Mouse (Mus musculus): ENCODE results near the gene Obsl1.
A peak's percentile ranks its signal among the peaks of the same experiment; 100 is the strongest.

Gene Obsl1

GRCm38 (mm10) chr1:75517984-75518383 is 11.7 kb upstream of the Obsl1 start:
- DNase-seq: no peak

- no peak for DNase-seq
These were observed 10.6 kb upstream of the Obsl1 start for GRCm38 (mm10) chr1:75516703-75517380.

- DNase-seq: no peak
These were observed 6.3 kb upstream of the Obsl1 start for GRCm38 (mm10) chr1:75512550-75512949.

GRCm38 (mm10) chr1:75511437-75512210 is 5.4 kb upstream of the Obsl1 start:
- DNase-seq: peak; percentile 54

- no peak for DNase-seq
These were observed 3.9 kb upstream of the Obsl1 start for GRCm38 (mm10) chr1:75510154-75510553.

- no peak for DNase-seq
These were observed 3.3 kb upstream of the Obsl1 start for GRCm38 (mm10) chr1:75509586-75509985.

- DNase-seq: no peak
These were observed 754 bp upstream of the Obsl1 start, which contains the start of gene Inha for GRCm38 (mm10) chr1:75507006-75507405. Gene Inha, plus strand, starts transcription at chr1:75507077.

GRCm38 (mm10) chr1:75505159-75505955 is 895 bp downstream of the Obsl1 start:
- DNase-seq: peak; percentile 74

- DNase-seq: no peak
These were observed 1.8 kb downstream of the Obsl1 start for GRCm38 (mm10) chr1:75504256-75505045.

GRCm38 (mm10) chr1:75503651-75503980 is 2.6 kb downstream of the Obsl1 start:
- DNase-seq: no peak

- DNase-seq: no peak
These were observed 3.2 kb downstream of the Obsl1 start for GRCm38 (mm10) chr1:75502945-75503650.

GRCm38 (mm10) chr1:75501905-75502304 is 4.3 kb downstream of the Obsl1 start:
- no peak for DNase-seq

- no peak for DNase-seq
These were observed 6.8 kb downstream of the Obsl1 start for GRCm38 (mm10) chr1:75499441-75499840.

- DNase-seq: no peak
These were observed 7.4 kb downstream of the Obsl1 start for GRCm38 (mm10) chr1:75498897-75499296.

- DNase-seq: peak; percentile 63
These were observed 11.2 kb downstream of the Obsl1 start for GRCm38 (mm10) chr1:75494878-75495548.

GRCm38 (mm10) chr1:75492579-75493170 is 13.6 kb downstream of the Obsl1 start:
- peak; percentile 4 for DNase-seq

GRCm38 (mm10) chr1:75490785-75491551 is 15.3 kb downstream of the Obsl1 start:
- peak; percentile 7 for DNase-seq

- DNase-seq: peak; percentile 87
These were observed 18.7 kb downstream of the Obsl1 start for GRCm38 (mm10) chr1:75487405-75488161.

GRCm38 (mm10) chr1:75487040-75487404 is 19.2 kb downstream of the Obsl1 start:
- no peak for DNase-seq
